Mouse (Mus musculus): ENCODE measurements around the gene Psmb5. TPM values are rescaled to one million over a fixed set of nuclear protein-coding genes. Genes with fewer than 3 reads are reported as not detected.
"Not testable (repeated sequence)": the region's sequence is repeated elsewhere in the genome, so short reads cannot be mapped to it uniquely, and the experiment has no call there.

Gene Psmb5
- total RNA-seq, 2 experiments from 2014 or later, result 195 to 201 TPM

- intact Hi-C loops (cut with DNase I), result no loop called here
- no peak for DNase-seq (ENCODE audit: low spot score)
Observed at GRCm38 (mm10) chr14:54634182-54634581, 16.4 kb upstream of the Psmb5 start.

- DNase-seq (ENCODE audit: low spot score), result no peak
- intact Hi-C loops (cut with DNase I), result no loop called here
Observed at GRCm38 (mm10) chr14:54632252-54632651, 14.4 kb upstream of the Psmb5 start.

- no peak for DNase-seq (ENCODE audit: low spot score)
- intact Hi-C loops (cut with DNase I), result no loop called here
Observed at GRCm38 (mm10) chr14:54631240-54631599, 13.4 kb upstream of the Psmb5 start.

GRCm38 (mm10) chr14:54630583-54631239, 12.9 kb upstream of the Psmb5 start:
- DNase-seq (ENCODE audit: low spot score), result no peak
- intact Hi-C loops (cut with DNase I), result no loop called here

- intact Hi-C loops (cut with DNase I), result no loop called here
- DNase-seq (ENCODE audit: low spot score), result no peak
Observed at GRCm38 (mm10) chr14:54629797-54630196, 12.0 kb upstream of the Psmb5 start.

- intact Hi-C loops (cut with DNase I), result no loop called here
- no peak for DNase-seq (ENCODE audit: low spot score)
Observed at GRCm38 (mm10) chr14:54628103-54628502, 10.3 kb upstream of the Psmb5 start.

GRCm38 (mm10) chr14:54624976-54625375, 7.2 kb upstream of the Psmb5 start:
- intact Hi-C loops (cut with DNase I), result no loop called here
- no peak for DNase-seq (ENCODE audit: low spot score)

GRCm38 (mm10) chr14:54623334-54623733, 5.5 kb upstream of the Psmb5 start:
- DNase-seq (ENCODE audit: low spot score), result no peak
- intact Hi-C loops (cut with DNase I), result no loop called here

GRCm38 (mm10) chr14:54621133-54621532, 3.3 kb upstream of the Psmb5 start, which contains the start of gene Psmb11:
Gene Psmb11, plus strand, starts transcription at chr14:54621433.
- intact Hi-C loops (cut with DNase I), result no loop called here
- no peak for DNase-seq (ENCODE audit: low spot score)

GRCm38 (mm10) chr14:54617152-54617896, 498 bp downstream of the Psmb5 start:
- DNase-seq (ENCODE audit: low spot score), result no peak
- intact Hi-C loops (cut with DNase I), result no loop called here

- intact Hi-C loops (cut with DNase I), result no loop called here
Observed at GRCm38 (mm10) chr14:54616226-54616825, 1.5 kb downstream of the Psmb5 start.

GRCm38 (mm10) chr14:54614130-54614529, 3.7 kb downstream of the Psmb5 start:
- intact Hi-C loops (cut with DNase I); DNase-seq (ENCODE audit: low spot score): not testable (repeated sequence)

More at GRCm38 (mm10) chr14:54616226-54616825, 1.5 kb downstream of the Psmb5 start:
- DNase-seq (ENCODE audit: low spot score), result no peak

GRCm38 (mm10) chr14:54610648-54611047, 7.2 kb downstream of the Psmb5 start:
- DNase-seq (ENCODE audit: low spot score), result no peak
- intact Hi-C loops (cut with DNase I), result no loop called here

GRCm38 (mm10) chr14:54609962-54610361, 7.9 kb downstream of the Psmb5 start:
- no peak for DNase-seq (ENCODE audit: low spot score)

GRCm38 (mm10) chr14:54609245-54609644, 8.6 kb downstream of the Psmb5 start:
- intact Hi-C loops (cut with DNase I), result no loop called here
- DNase-seq (ENCODE audit: low spot score), result no peak

More at GRCm38 (mm10) chr14:54609962-54610361, 7.9 kb downstream of the Psmb5 start:
- intact Hi-C loops (cut with DNase I), result no loop called here

- intact Hi-C loops (cut with DNase I), result no loop called here
- DNase-seq (ENCODE audit: low spot score), result no peak
Observed at GRCm38 (mm10) chr14:54607226-54607625, 10.6 kb downstream of the Psmb5 start.

- peak; percentile 55 for DNase-seq (ENCODE audit: low spot score)
- intact Hi-C loops (cut with DNase I), result no loop called here
Observed at GRCm38 (mm10) chr14:54605752-54606321, 12.0 kb downstream of the Psmb5 start, which contains the start of gene 4931414P19Rik. Gene 4931414P19Rik, minus strand, starts transcription at chr14:54605993.

- DNase-seq (ENCODE audit: low spot score), result no peak
- intact Hi-C loops (cut with DNase I), result no loop called here
Observed at GRCm38 (mm10) chr14:54603686-54604085, 14.1 kb downstream of the Psmb5 start.

GRCm38 (mm10) chr14:54603038-54603654, 14.7 kb downstream of the Psmb5 start:
- peak; percentile 96 for DNase-seq (ENCODE audit: low spot score)
- intact Hi-C loops (cut with DNase I), result no loop called here

- no peak for DNase-seq (ENCODE audit: low spot score)
- intact Hi-C loops (cut with DNase I), result no loop called here
Observed at GRCm38 (mm10) chr14:54602613-54603012, 15.2 kb downstream of the Psmb5 start.

All from heart, postnatal 25 days (tissue).